Mouse (Mus musculus) E14TG2a.4 (cell line): ENCODE data around the gene Ly6g6d.

Experiments
- H3K27me3 ChIP-seq: 2 replicates; pipeline ENCODE4 v1.6.1; 2014; ENCODE audit warnings: low read length, control low read depth; ENCODE audit not compliant: insufficient read depth
- H3K36me3 ChIP-seq: 2 replicates; pipeline ENCODE4 v1.6.1; 2014; ENCODE audit warnings: low read length, control low read depth; ENCODE audit not compliant: insufficient read depth
- H3K4me1 ChIP-seq: replicated peaks from 2 replicates; pipeline ENCODE4 v1.6.1; 2014; ENCODE audit warnings: low read depth, low read length, control low read depth
- H3K4me3 ChIP-seq: replicated peaks from 2 replicates; pipeline ENCODE4 v1.5.1; 2014; ENCODE audit warnings: mild to moderate bottlenecking, low read length
- H3K9me3 ChIP-seq: 2 replicates; pipeline ENCODE4 v1.6.1; 2014; ENCODE audit warnings: low read length, control low read depth
- CTCF ChIP-seq: conservative IDR thresholded peaks from 2 replicates; pipeline ENCODE4 v1.5.1; 2014; ENCODE audit warnings: low read length
- NANOG ChIP-seq: IDR thresholded peaks from 2 replicates; pipeline ENCODE4 v1.6.1; 2014; ENCODE audit warnings: borderline replicate concordance, low read length, mixed read lengths
- POU5F1 ChIP-seq: IDR thresholded peaks from 2 replicates; pipeline ENCODE4 v1.6.1; 2014; ENCODE audit warnings: low read length, borderline replicate concordance

Ly6g6d gene

DNA sequence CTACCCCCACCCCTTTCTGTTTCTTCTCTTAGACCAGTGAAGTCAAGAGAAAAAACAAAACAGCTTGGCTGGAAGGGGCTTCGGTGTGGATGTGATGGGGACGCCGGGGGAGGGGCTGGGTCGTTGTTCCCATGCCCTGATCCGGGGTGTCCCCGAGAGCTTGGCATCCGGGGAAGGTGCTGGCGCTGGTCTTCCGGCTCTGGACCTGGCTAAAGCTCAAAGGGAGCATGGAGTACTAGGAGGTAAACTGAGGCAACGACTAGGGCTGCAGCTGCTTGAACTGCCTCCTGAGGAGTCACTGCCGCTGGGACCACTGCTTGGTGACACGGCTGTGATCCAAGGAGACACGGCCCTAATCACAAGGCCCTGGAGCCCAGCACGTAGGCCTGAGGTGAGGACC is 17.8 kb downstream of the Ly6g6d start:
- peaks cover 6% of the 10 kb centered on the region for H3K27me3 ChIP-seq
- peaks cover 75% of the 10 kb centered on the region for H3K4me1 ChIP-seq
- no peaks in the 10 kb centered on the region for H3K9me3 ChIP-seq
- TF ChIP-seq POU5F1 (no peak), NANOG (no peak)
- H3K4me3 ChIP-seq: peak overlapping the region; percentile 92
- H3K36me3 ChIP-seq: peaks cover 62% of the 10 kb centered on the region

DNA sequence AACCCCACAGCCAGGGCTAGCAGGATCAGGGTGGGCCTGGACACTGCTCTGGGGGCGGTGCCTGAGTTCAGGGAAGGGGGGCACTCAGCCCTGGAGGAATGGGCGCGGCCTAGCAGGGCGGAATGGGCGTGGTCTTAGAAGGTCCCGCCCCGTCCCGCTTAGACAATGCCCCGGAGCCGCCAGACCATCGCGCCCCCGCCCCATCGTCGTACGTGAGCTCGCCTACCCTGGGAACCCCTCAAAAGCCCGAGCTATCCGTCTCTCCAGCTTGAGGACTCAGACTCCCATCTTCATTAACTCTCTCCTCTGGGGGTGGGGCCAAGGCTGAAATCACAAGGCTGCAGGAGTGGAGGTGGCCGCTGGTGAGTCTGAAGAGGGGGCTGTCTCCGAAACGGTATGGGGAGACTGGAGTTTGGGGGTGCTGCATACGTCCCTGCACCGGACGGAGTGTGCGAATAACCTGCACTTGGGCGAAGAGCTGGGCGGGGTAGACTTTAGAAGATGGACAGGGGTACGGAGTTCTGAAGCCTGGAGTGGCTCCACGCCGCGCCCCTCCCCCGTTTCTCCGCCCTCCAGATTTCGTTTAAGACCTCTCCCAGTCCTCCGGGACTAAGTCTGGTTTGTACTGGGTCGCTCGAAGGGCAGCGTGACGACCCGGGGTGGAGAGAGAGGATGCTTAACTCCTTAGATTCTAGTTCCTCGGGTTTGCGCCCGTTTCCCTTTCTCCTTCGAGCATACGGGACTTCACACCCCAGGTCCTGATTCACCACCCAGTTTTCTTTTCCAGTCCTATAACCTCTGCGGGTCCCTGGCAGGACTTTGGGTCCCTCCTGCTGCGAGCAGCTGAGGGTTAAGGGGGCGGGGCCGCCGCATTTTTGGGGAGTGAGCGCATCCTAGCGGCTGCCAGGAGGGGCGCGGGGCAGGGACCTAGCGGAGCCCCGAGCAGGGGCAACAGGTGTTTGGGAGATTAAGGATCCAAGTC is 18.7 kb downstream of the Ly6g6d start, which contains the start of gene Ddah2:
TSS of gene Ddah2 (plus strand) at position 125 of the 982 bp plus-strand sequence.
- peaks cover 72% of the 10 kb centered on the region for H3K4me1 ChIP-seq
- TF ChIP-seq CTCF (peak; percentile 35), POU5F1 (no peak), NANOG (no peak)
- peaks cover 6% of the 10 kb centered on the region for H3K27me3 ChIP-seq

DNA sequence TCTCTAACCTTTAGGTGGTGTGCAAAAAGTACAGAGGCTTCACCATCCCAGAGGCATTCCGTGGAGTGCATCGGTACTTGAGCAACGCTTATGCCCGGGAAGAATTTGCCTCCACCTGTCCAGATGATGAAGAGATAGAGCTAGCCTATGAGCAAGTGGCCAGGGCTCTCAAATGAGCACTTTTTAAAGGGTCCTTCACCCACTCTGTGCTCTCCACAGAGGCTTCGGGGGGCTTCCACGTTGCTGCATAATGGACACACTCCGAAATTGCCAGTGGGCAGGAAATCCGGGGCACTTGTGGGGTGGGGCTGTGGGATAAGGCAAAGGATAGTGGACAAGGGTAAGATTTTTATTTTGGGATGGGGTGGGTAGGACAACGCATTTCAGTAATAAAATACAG is 19.5 kb downstream of the Ly6g6d start:
- TF ChIP-seq NANOG: no peak
- TF ChIP-seq CTCF: no peak
- no peak for TF ChIP-seq POU5F1
- H3K27me3 ChIP-seq: peaks cover 6% of the 10 kb centered on the region
- H3K36me3 ChIP-seq: peaks cover 75% of the 10 kb centered on the region
- peak overlapping the region; percentile 92; the same call in 1 of the 2 replicates for H3K4me3 ChIP-seq
- H3K9me3 ChIP-seq: no peaks in the 10 kb centered on the region
- H3K4me1 ChIP-seq: peaks cover 71% of the 10 kb centered on the region

More for the DNA sequence above, 18.7 kb downstream of the Ly6g6d start, which contains the start of gene Ddah2:
- Histone ChIP-seq H3K4me3 (peak within 1 kb of the TSS; percentile 92), H3K9me3 (no peaks in the 10 kb centered on the region), H3K36me3 (peaks cover 69% of the 10 kb centered on the region)

DNA sequence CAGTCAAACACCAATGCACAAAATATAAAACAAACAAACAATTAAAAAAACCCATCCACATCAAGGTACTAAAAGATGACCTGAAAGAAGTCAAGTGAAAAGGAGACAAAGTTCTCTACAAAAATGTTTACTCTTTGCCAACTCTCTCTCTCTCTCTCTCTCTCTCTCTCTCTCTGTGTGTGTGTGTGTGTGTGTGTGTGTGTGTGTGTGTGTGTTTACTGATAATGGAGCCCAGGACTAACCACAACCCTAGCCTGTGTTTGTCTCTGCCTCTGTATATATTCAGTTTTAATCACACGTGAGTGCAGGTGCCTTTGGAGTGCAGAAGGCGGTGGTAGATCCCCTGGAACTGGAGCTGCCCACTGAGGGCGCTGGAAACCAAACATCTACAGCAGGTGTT is 20.8 kb downstream of the Ly6g6d start:
- Histone ChIP-seq H3K27me3 (peaks cover 6% of the 10 kb centered on the region), H3K36me3 (peaks cover 80% of the 10 kb centered on the region), H3K9me3 (no peaks in the 10 kb centered on the region), H3K4me1 (peaks cover 71% of the 10 kb centered on the region), H3K4me3 (no peak overlapping the region)
- TF ChIP-seq POU5F1: no peak
- TF ChIP-seq CTCF: no peak
- TF ChIP-seq NANOG: no peak

DNA sequence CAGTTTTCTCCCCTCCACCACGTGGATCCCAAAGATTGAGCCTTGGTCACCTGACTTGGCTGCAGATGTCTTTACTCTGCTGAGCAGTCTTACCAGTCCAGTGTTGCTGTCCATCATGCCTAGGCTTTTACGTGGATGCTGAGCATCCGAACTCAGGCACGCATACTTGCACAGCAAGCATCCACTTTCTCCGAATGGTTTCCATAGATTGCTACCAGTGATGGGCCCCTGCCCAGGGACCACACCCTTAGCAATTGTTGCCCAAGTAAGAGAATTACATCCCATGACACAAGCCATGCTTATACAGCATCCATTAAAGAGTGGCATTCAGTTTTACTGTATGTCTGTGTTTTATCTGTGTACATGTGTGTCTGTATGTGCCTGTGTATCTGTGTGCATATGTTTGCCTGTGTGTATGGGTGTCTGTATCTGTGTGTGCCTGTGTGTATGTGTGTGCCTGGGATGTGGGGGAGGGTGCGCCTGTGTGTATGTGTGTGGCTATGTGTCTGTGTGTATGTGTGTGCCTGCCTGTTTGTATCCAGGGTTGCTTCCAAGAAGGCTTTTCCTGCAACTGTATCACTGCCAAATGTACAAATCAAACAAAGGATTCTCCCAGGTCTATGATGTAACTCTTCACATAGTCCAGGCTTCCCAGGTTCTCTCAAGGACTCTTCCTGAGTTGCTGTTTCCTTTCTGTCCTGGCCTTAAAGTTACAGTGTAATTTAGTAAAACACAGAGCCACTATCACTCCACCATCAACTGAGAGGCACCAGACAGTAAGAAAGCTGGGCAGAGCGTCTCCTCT is 22.0 kb downstream of the Ly6g6d start:
- no peak for TF ChIP-seq POU5F1
- no peak for TF ChIP-seq CTCF
- TF ChIP-seq NANOG: no peak
- peaks cover 6% of the 10 kb centered on the region for H3K27me3 ChIP-seq
- H3K4me3 ChIP-seq: no peak overlapping the region
- peaks cover 69% of the 10 kb centered on the region for H3K4me1 ChIP-seq
- H3K36me3 ChIP-seq: peaks cover 72% of the 10 kb centered on the region
- no peaks in the 10 kb centered on the region for H3K9me3 ChIP-seq

DNA sequence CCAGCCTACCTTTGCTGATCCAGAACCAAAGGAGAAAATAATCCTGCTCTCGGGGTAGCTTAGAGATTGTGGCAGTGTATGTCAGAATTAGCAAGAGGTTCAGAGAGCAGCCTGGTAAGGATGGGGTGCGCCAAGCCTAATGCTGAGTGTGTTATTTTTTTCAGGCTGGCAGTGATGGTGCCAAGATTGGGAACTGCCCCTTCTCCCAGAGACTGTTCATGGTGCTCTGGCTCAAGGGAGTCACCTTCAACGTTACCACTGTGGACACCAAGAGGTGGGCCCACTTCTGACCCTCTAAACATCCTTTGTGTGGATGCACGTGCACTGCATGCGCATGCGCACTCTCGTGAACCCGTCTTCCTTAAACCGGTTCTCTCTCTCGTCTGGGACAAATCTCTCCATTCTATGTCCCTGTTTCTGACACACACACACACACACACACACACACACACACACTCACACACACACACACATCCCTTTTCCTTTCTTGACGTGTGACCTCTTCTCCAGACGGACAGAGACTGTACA is 25.5 kb downstream of the Ly6g6d start:
- H3K27me3 ChIP-seq: no peaks in the 10 kb centered on the region
- H3K4me1 ChIP-seq: peaks cover 75% of the 10 kb centered on the region
- H3K4me3 ChIP-seq: peak overlapping the region; percentile 80
- no peaks in the 10 kb centered on the region for H3K9me3 ChIP-seq
- TF ChIP-seq NANOG (no peak), POU5F1 (no peak), CTCF (no peak)
- peaks cover 48% of the 10 kb centered on the region for H3K36me3 ChIP-seq

DNA sequence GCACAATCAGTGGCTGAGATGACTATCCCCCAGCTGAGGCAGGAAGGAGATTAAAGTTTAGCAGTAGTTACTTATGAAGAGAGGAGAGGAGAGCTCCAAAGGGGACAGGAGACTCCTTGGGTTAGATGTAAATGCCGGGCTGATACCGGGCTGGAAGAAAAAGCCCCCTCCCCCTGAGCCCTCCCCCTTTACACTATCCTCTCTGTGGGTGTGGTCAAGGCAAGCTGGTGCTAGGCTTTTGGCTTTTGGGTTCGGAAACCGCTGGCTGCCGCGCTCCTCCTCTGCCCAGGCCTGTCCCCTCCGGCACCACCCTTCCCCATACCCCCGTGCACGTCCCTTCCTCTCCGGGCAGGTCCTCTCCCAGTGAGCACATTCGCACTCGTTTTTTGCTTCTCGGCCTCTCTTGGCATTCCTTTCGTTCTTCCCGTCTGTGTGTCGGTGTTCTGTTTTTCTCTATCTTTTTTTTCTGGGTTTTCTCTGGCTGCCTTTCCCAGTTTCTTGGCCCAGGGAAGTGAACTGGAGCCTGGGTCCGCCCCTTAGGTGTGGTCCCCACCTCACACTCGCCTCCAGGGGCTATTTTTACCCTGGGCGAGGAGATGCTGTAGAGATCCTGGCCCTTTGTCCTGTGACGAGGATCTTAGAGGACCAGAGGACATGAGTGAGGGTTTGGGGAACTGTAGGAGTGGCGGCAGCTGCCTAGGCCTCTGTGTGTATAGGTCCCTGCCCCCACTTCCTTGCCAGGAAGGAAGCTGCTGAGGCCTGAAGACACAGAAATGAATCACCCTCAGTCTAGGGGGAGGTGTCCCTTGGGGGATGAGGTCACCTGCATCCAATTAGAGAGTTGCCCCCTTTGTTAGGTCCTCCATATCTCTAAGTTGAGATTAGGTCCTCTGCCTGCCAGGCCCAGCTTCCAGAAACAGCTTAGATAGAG is 26.4 kb downstream of the Ly6g6d start:
- Histone ChIP-seq H3K4me3 (peak overlapping the region; percentile 80), H3K36me3 (peaks cover 41% of the 10 kb centered on the region), H3K4me1 (peaks cover 81% of the 10 kb centered on the region), H3K27me3 (no peaks in the 10 kb centered on the region), H3K9me3 (no peaks in the 10 kb centered on the region)
- TF ChIP-seq NANOG: no peak
- no peak for TF ChIP-seq POU5F1
- TF ChIP-seq CTCF: no peak
